Mouse (Mus musculus): Measurements from ENCODE around the gene Ndrg3. TPM values are rescaled to one million over a fixed set of nuclear protein-coding genes. Genes with fewer than 3 reads are reported as not detected.
"Not testable (repeated sequence)": the region's sequence is repeated elsewhere in the genome, so short reads cannot be mapped to it uniquely, and the experiment has no call there.

Ndrg3 gene
- polyA plus RNA-seq, 1 experiment from 2014 or later: 81.6 TPM

GRCm38 (mm10) chr2:156915559-156915958, 76.3 kb downstream of the Ndrg3 start:
- 94% methylated on average over 3 of the region's 3 CpGs for WGBS
- no peak overlapping the region for H3K27ac ChIP-seq
- no peak overlapping the region for H3K4me2 ChIP-seq (replicated peaks)
- ATAC-seq: no peak
- H3K4me1 ChIP-seq (replicated peaks): no peaks in the 10 kb centered on the region
- no peaks in the 10 kb centered on the region for H3K36me3 ChIP-seq
- no peaks in the 10 kb centered on the region for H3K27me3 ChIP-seq
- no peak overlapping the region for H3K9ac ChIP-seq (replicated peaks)
- no peak overlapping the region for H3K4me3 ChIP-seq (replicated peaks)
- no peaks in the 10 kb centered on the region for H3K9me3 ChIP-seq

GRCm38 (mm10) chr2:156913191-156913590, 78.7 kb downstream of the Ndrg3 start:
- ATAC-seq: no peak
- Histone ChIP-seq H3K27me3 (no peaks in the 10 kb centered on the region), H3K9me3 (no peaks in the 10 kb centered on the region), H3K4me2 (replicated peaks) (no peak overlapping the region), H3K27ac (no peak overlapping the region), H3K36me3 (no peaks in the 10 kb centered on the region), H3K9ac (replicated peaks) (no peak overlapping the region), H3K4me1 (replicated peaks) (no peaks in the 10 kb centered on the region), H3K4me3 (replicated peaks) (no peak overlapping the region)
- WGBS: 73% methylated on average over 5 of the region's 5 CpGs

- ATAC-seq; H3K9ac ChIP-seq (replicated peaks); H3K27me3 ChIP-seq; H3K4me3 ChIP-seq (replicated peaks); H3K27ac ChIP-seq; H3K36me3 ChIP-seq; H3K9me3 ChIP-seq; H3K4me1 ChIP-seq (replicated peaks); H3K4me2 ChIP-seq (replicated peaks): not testable (repeated sequence)
- 35% methylated on average over 4 of the region's 4 CpGs for WGBS
Measured at GRCm38 (mm10) chr2:156905931-156906330, 85.9 kb downstream of the Ndrg3 start.

GRCm38 (mm10) chr2:156904976-156905717, 86.7 kb downstream of the Ndrg3 start:
- no peaks in the 10 kb centered on the region for H3K27me3 ChIP-seq
- H3K4me1 ChIP-seq (replicated peaks): no peaks in the 10 kb centered on the region
- H3K4me2 ChIP-seq (replicated peaks): no peak overlapping the region
- 26% methylated on average over 6 of the region's 6 CpGs for WGBS
- H3K4me3 ChIP-seq (replicated peaks): no peak overlapping the region
- no peaks in the 10 kb centered on the region for H3K9me3 ChIP-seq
- H3K36me3 ChIP-seq: no peaks in the 10 kb centered on the region
- no peak overlapping the region for H3K9ac ChIP-seq (replicated peaks)
- ATAC-seq: no peak
- H3K27ac ChIP-seq: no peak overlapping the region; the same call in 1 of the 2 replicates

- Histone ChIP-seq H3K27ac (no peak overlapping the region), H3K9ac (replicated peaks) (no peak overlapping the region), H3K4me2 (replicated peaks) (no peak overlapping the region), H3K4me3 (replicated peaks) (no peak overlapping the region), H3K4me1 (replicated peaks) (no peaks in the 10 kb centered on the region), H3K36me3 (no peaks in the 10 kb centered on the region), H3K27me3 (no peaks in the 10 kb centered on the region), H3K9me3 (no peaks in the 10 kb centered on the region)
- ATAC-seq: no peak
- 40% methylated on average over 2 of the region's 2 CpGs for WGBS
Measured at GRCm38 (mm10) chr2:156903367-156903766, 88.5 kb downstream of the Ndrg3 start.

- H3K27ac ChIP-seq; H3K27me3 ChIP-seq; H3K4me3 ChIP-seq (replicated peaks); H3K9ac ChIP-seq (replicated peaks); H3K4me1 ChIP-seq (replicated peaks); H3K36me3 ChIP-seq; H3K9me3 ChIP-seq; H3K4me2 ChIP-seq (replicated peaks); ATAC-seq: not testable (repeated sequence)
- WGBS: 77% methylated on average over 3 of the region's 4 CpGs
Measured at GRCm38 (mm10) chr2:156902411-156902810, 89.4 kb downstream of the Ndrg3 start.

GRCm38 (mm10) chr2:156901883-156902282, 90.0 kb downstream of the Ndrg3 start:
- Histone ChIP-seq H3K9me3 (no peaks in the 10 kb centered on the region), H3K9ac (replicated peaks) (no peak overlapping the region), H3K4me3 (replicated peaks) (no peak overlapping the region), H3K4me1 (replicated peaks) (no peaks in the 10 kb centered on the region), H3K27ac (no peak overlapping the region), H3K27me3 (no peaks in the 10 kb centered on the region), H3K4me2 (replicated peaks) (no peak overlapping the region), H3K36me3 (no peaks in the 10 kb centered on the region)
- no peak for ATAC-seq
- 84% methylated on average over 6 of the region's 6 CpGs for WGBS

- H3K4me3 ChIP-seq (replicated peaks): no peak overlapping the region
- H3K9me3 ChIP-seq: no peaks in the 10 kb centered on the region
- H3K4me2 ChIP-seq (replicated peaks): no peak overlapping the region
- 75% methylated on average over 2 of the region's 2 CpGs for WGBS
- H3K4me1 ChIP-seq (replicated peaks): no peaks in the 10 kb centered on the region
- H3K9ac ChIP-seq (replicated peaks): no peak overlapping the region
- ATAC-seq: no peak
- H3K27me3 ChIP-seq: no peaks in the 10 kb centered on the region
- H3K36me3 ChIP-seq: no peaks in the 10 kb centered on the region
- H3K27ac ChIP-seq: no peak overlapping the region
Measured at GRCm38 (mm10) chr2:156901344-156901743, 90.5 kb downstream of the Ndrg3 start.

- H3K36me3 ChIP-seq: no peaks in the 10 kb centered on the region
- no peak overlapping the region for H3K9ac ChIP-seq (replicated peaks)
- ATAC-seq: no peak
- H3K27me3 ChIP-seq: no peaks in the 10 kb centered on the region
- WGBS: 79% methylated on average over 4 of the region's 4 CpGs
- H3K4me2 ChIP-seq (replicated peaks): no peak overlapping the region
- no peaks in the 10 kb centered on the region for H3K9me3 ChIP-seq
- no peak overlapping the region for H3K4me3 ChIP-seq (replicated peaks)
- H3K27ac ChIP-seq: no peak overlapping the region
- H3K4me1 ChIP-seq (replicated peaks): no peaks in the 10 kb centered on the region
Measured at GRCm38 (mm10) chr2:156899184-156899583, 92.7 kb downstream of the Ndrg3 start.

- H3K4me3 ChIP-seq (replicated peaks): no peak overlapping the region
- H3K4me2 ChIP-seq (replicated peaks): no peak overlapping the region
- 79% methylated on average over 4 of the region's 4 CpGs for WGBS
- H3K27me3 ChIP-seq: no peaks in the 10 kb centered on the region
- no peaks in the 10 kb centered on the region for H3K9me3 ChIP-seq
- no peak overlapping the region for H3K27ac ChIP-seq
- ATAC-seq: no peak
- no peaks in the 10 kb centered on the region for H3K4me1 ChIP-seq (replicated peaks)
- no peak overlapping the region for H3K9ac ChIP-seq (replicated peaks)
- H3K36me3 ChIP-seq: no peaks in the 10 kb centered on the region
Measured at GRCm38 (mm10) chr2:156898374-156898773, 93.5 kb downstream of the Ndrg3 start.

GRCm38 (mm10) chr2:156897034-156897433, 94.8 kb downstream of the Ndrg3 start:
- Histone ChIP-seq H3K4me1 (replicated peaks) (peaks cover 10% of the 10 kb centered on the region), H3K27ac (no peak overlapping the region), H3K36me3 (no peaks in the 10 kb centered on the region), H3K27me3 (no peaks in the 10 kb centered on the region), H3K4me3 (replicated peaks) (no peak overlapping the region), H3K9me3 (no peaks in the 10 kb centered on the region), H3K9ac (replicated peaks) (no peak overlapping the region), H3K4me2 (replicated peaks) (no peak overlapping the region)
- no peak for ATAC-seq
- 88% methylated on average over 9 of the region's 9 CpGs for WGBS

- H3K27ac ChIP-seq: no peak overlapping the region
- no peak for ATAC-seq
- H3K4me1 ChIP-seq (replicated peaks): peaks cover 14% of the 10 kb centered on the region
- no peak overlapping the region for H3K4me3 ChIP-seq (replicated peaks)
- WGBS: 78% methylated on average over 9 of the region's 9 CpGs
- no peaks in the 10 kb centered on the region for H3K27me3 ChIP-seq
- H3K36me3 ChIP-seq: no peaks in the 10 kb centered on the region
- no peak overlapping the region for H3K4me2 ChIP-seq (replicated peaks)
- H3K9ac ChIP-seq (replicated peaks): no peak overlapping the region
- no peaks in the 10 kb centered on the region for H3K9me3 ChIP-seq
Measured at GRCm38 (mm10) chr2:156896384-156896914, 95.4 kb downstream of the Ndrg3 start.
